Mouse (Mus musculus) gastrocnemius, postnatal 10 days (tissue): ENCODE data around the gene Anpep. TPM values are rescaled to one million over a fixed set of nuclear protein-coding genes. Genes with fewer than 3 reads are reported as not detected.

ENCODE experiments used
- DNase-seq: peaks from one replicate; pipeline ENCODE4 v3.0.0; 2021; ENCODE audit warnings: mixed read lengths
- long read RNA-seq, 2 experiments: library from polyadenylated mRNA; stranded (forward); transcript quantifications; one replicate each; pipeline ENCODE4 v2.0.0; 2021
- total RNA-seq, 2 experiments: library from RNA; stranded (reverse); gene quantifications; 2 replicates each; pipeline ENCODE4 v1.2.3; 2021

Gene Anpep
- total RNA-seq: 10 to 100 TPM; 11.8 to 22.7 TPM
- long read RNA-seq, experiment 1, transcript Anpep-202 (21 exons, 3,797 nt): major isoform, 5 of 7 reads
- long read RNA-seq, experiment 1, partial matches to known transcripts: 1 of 7 reads
- long read RNA-seq, experiment 1, other reads (novel, unspliced or antisense): 0 of 7 reads
- long read RNA-seq, experiment 2, transcript Anpep-202 (21 exons, 3,797 nt): major isoform, 6 of 7 reads
- long read RNA-seq, experiment 2, partial matches to known transcripts: 1 of 7 reads
- long read RNA-seq, experiment 2, other reads (novel, unspliced or antisense): 0 of 7 reads

- DNase-seq: no peak
These were observed at the start of gene Anpep for GRCm38 (mm10) chr7:79860811-79861210. Gene Anpep (minus strand): TSS chr7:79861059.

GRCm38 (mm10) chr7:79907356-79907755, 46.5 kb upstream of the Anpep start:
- DNase-seq: no peak

GRCm38 (mm10) chr7:79906914-79907313, 46.1 kb upstream of the Anpep start:
- no peak for DNase-seq

- DNase-seq: no peak
These were observed 44.3 kb upstream of the Anpep start for GRCm38 (mm10) chr7:79905193-79905592.

GRCm38 (mm10) chr7:79903160-79903792, 42.4 kb upstream of the Anpep start:
- no peak for DNase-seq

GRCm38 (mm10) chr7:79900753-79901152, 39.9 kb upstream of the Anpep start:
- DNase-seq: no peak

- no peak for DNase-seq
These were observed 34.4 kb upstream of the Anpep start for GRCm38 (mm10) chr7:79895225-79895624.

GRCm38 (mm10) chr7:79894790-79895189, 33.9 kb upstream of the Anpep start:
- no peak for DNase-seq

- no peak for DNase-seq
These were observed 31.9 kb upstream of the Anpep start for GRCm38 (mm10) chr7:79892576-79893428.

- DNase-seq: no peak
These were observed 29.8 kb upstream of the Anpep start for GRCm38 (mm10) chr7:79890436-79891221.

- DNase-seq: no peak
These were observed 27.7 kb upstream of the Anpep start for GRCm38 (mm10) chr7:79888603-79889002.

GRCm38 (mm10) chr7:79883613-79884334, 22.9 kb upstream of the Anpep start:
- DNase-seq: no peak

- no peak for DNase-seq
These were observed 21.0 kb upstream of the Anpep start for GRCm38 (mm10) chr7:79881901-79882300.

GRCm38 (mm10) chr7:79880998-79881397, 20.1 kb upstream of the Anpep start:
- peak; percentile 33 for DNase-seq

GRCm38 (mm10) chr7:79880033-79880432, 19.2 kb upstream of the Anpep start:
- no peak for DNase-seq

GRCm38 (mm10) chr7:79878455-79879025, 17.7 kb upstream of the Anpep start:
- no peak for DNase-seq

GRCm38 (mm10) chr7:79873407-79873806, 12.5 kb upstream of the Anpep start:
- no peak for DNase-seq

- DNase-seq: no peak
These were observed 11.0 kb upstream of the Anpep start for GRCm38 (mm10) chr7:79871797-79872345.

- no peak for DNase-seq
These were observed 8.3 kb upstream of the Anpep start for GRCm38 (mm10) chr7:79869072-79869719.

GRCm38 (mm10) chr7:79868475-79868874, 7.6 kb upstream of the Anpep start:
- DNase-seq: no peak
